Mouse (Mus musculus): Measurements from ENCODE around the gene Cd207.

- no peak for TF ChIP-seq POLR2A (IDR thresholded peaks at IDR 0.05; ENCODE audit: insufficient read length, low read depth)
- no peak for TF ChIP-seq TCF12 (IDR thresholded peaks at IDR 0.05; ENCODE audit: insufficient read depth, poor library complexity, severe bottlenecking)
- TF ChIP-seq MAX (IDR thresholded peaks at IDR 0.05; ENCODE audit: low read depth): no peak
- TF ChIP-seq USF1 (IDR thresholded peaks at IDR 0.05; ENCODE audit: low read depth): no peak
- TF ChIP-seq E2F4 (IDR thresholded peaks at IDR 0.05; ENCODE audit: insufficient read depth): no peak
- no peak for TF ChIP-seq MYOD1 (IDR thresholded peaks at IDR 0.05; ENCODE audit: control insufficient read depth in 1 of 3, insufficient read length in 2 of 3, low read depth in 2 of 3)
- no peak for TF ChIP-seq MYOG (IDR thresholded peaks at IDR 0.05; ENCODE audit: control insufficient read depth in 1 of 3, insufficient read depth in 1 of 3, insufficient read length in 2 of 3, low read depth in 2 of 3)
- no peak for TF ChIP-seq POLR2AphosphoS2 (IDR thresholded peaks at IDR 0.05; ENCODE audit: insufficient read length, low read depth)
- TF ChIP-seq REST (IDR thresholded peaks at IDR 0.05; ENCODE audit: insufficient read depth, insufficient read length): no peak
Measured at GRCm38 (mm10) chr6:83635329-83635728, 42.3 kb downstream of the Cd207 start.

Measured in myocyte (in vitro differentiated cells).